ENCODE assay signal across 24 mouse cellular contexts in genomic region chr1:190869996-190870395, GRCm38 (mm10). TPM values are rescaled to one million over a fixed set of nuclear protein-coding genes. Genes with fewer than 3 reads are reported as not detected.
DNase-seq lines count a peak whose midpoint lies in the region; ATAC-seq and TF ChIP-seq lines count a peak whose summit lies in the region.
"Had no signal": no experiment of that assay in that cellular context is flagged by ENCODE, and none has a peak within 500 bp of the region (broad histone marks: within the 10 kb centered on the region; RNA-seq: fewer than 3 reads in every experiment).

No protein-coding gene starts in this region.

- H3K9me3 ChIP-seq in kidney, postnatal 0 days (replicated peaks; ENCODE audit: low read length) = no peaks in the 10 kb centered on the region
- no peaks in the 10 kb centered on the region for H3K9me3 ChIP-seq in liver, postnatal 0 days (ENCODE audit: low read length)
- H3K9me3 ChIP-seq: forebrain, embryonic 10.5 days; forebrain, embryonic 13.5 days; G1E; hindbrain, embryonic 10.5 days; hindbrain, embryonic 13.5 days had no signal

- no peak overlapping the region for H3K4me2 ChIP-seq in kidney, postnatal 0 days (ENCODE audit: low read length)
- H3K4me2 ChIP-seq in liver, postnatal 0 days (ENCODE audit: low read depth, low read length) = no peak overlapping the region
- H3K4me2 ChIP-seq: forebrain, embryonic 13.5 days; heart, embryonic 11.5 days; hindbrain, embryonic 13.5 days had no signal

- no peaks in the 10 kb centered on the region for H3K4me1 ChIP-seq in kidney, postnatal 0 days (replicated peaks; ENCODE audit: insufficient read depth, low read length)
- 0 out of 2 replicates have a peak, but pooled peaks cover 3% of the 10 kb centered on the region for H3K4me1 ChIP-seq in liver, postnatal 0 days (ENCODE audit: insufficient read depth)
- peaks cover 22% of the 10 kb centered on the region for H3K4me1 ChIP-seq in small intestine, adult 2 months (ENCODE audit: control insufficient read depth, insufficient read depth, insufficient read length, low read length)
- H3K4me1 ChIP-seq: forebrain, embryonic 10.5 days; forebrain, embryonic 13.5 days; hindbrain, embryonic 10.5 days had no signal

- no peak overlapping the region for H3K9ac ChIP-seq in kidney, postnatal 0 days (ENCODE audit: low read depth, low read length)
- H3K9ac ChIP-seq in liver, postnatal 0 days (replicated peaks) = no peak overlapping the region
- H3K9ac ChIP-seq: forebrain, embryonic 13.5 days; hindbrain, embryonic 13.5 days had no signal

- no peak for DNase-seq in kidney, postnatal 0 days (ENCODE audit: low spot score)
- DNase-seq in kidney, postnatal 10 days = no peak
- no peak for DNase-seq in liver, postnatal 0 days
- DNase-seq in liver = no peak
- no peak for DNase-seq in heart, postnatal 4 days
- DNase-seq: adrenal gland, postnatal 10 days; adrenal gland, postnatal 36 days; B cell, adult 2 months; cerebellum, adult 18-20 months; cerebellum, adult 9-10 months; cerebellum, postnatal 14 days; gastrocnemius, postnatal 10 days; heart, adult 2 months had no signal

- ATAC-seq in kidney, postnatal 0 days (replicated peaks; ENCODE audit: low FRiP score, low read depth) = peak; percentile 52; the same call in 1 of the 2 replicates
- peak; percentile 86 for ATAC-seq in liver, postnatal 0 days
- no peak for ATAC-seq in megakaryocyte progenitor cell, adult 5-6 weeks (replicated peaks; ENCODE audit: poor library complexity)
- ATAC-seq: forebrain, embryonic 13.5 days; forebrain, embryonic 16.5 days; Patski had no signal

- TF ChIP-seq CTCF in kidney, postnatal 0 days (IDR thresholded peaks at IDR 0.05; ENCODE audit: low read depth) = no peak
- TF ChIP-seq CTCF in liver, postnatal 0 days (IDR thresholded peaks at IDR 0.05; ENCODE audit: low read depth) = no peak
- TF ChIP-seq CTCF in small intestine, adult 2 months (IDR thresholded peaks at IDR 0.05; ENCODE audit: extremely low read depth, insufficient read length, insufficient replicate concordance, low read depth, low read length) = no peak

- no peak overlapping the region for H3K4me3 ChIP-seq in kidney, postnatal 0 days (replicated peaks; ENCODE audit: low read depth, low read length)
- H3K4me3 ChIP-seq in liver, postnatal 0 days (ENCODE audit: low read depth, low read length) = no peak overlapping the region
- no peak overlapping the region for H3K4me3 ChIP-seq in small intestine, adult 2 months (ENCODE audit: low read depth, low read length)
- H3K4me3 ChIP-seq: forebrain, embryonic 10.5 days; forebrain, embryonic 13.5 days; heart, adult 2 months; hindbrain, embryonic 10.5 days; hindbrain, embryonic 13.5 days had no signal

- H3K27me3 ChIP-seq in kidney, postnatal 0 days (ENCODE audit: insufficient read depth, low read length) = no peaks in the 10 kb centered on the region
- H3K27me3 ChIP-seq in liver, postnatal 0 days (ENCODE audit: insufficient read depth, low read length) = no peaks in the 10 kb centered on the region
- no peaks in the 10 kb centered on the region for H3K27me3 ChIP-seq in small intestine, adult 2 months (ENCODE audit: control insufficient read depth, insufficient read depth, low read length)
- H3K27me3 ChIP-seq: CH12.LX; forebrain, embryonic 13.5 days; hindbrain, embryonic 13.5 days; Patski had no signal

- TF ChIP-seq EP300 in liver, postnatal 0 days (IDR thresholded peaks at IDR 0.05; ENCODE audit: low read depth) = no peak

- H3K36me3 ChIP-seq in kidney, postnatal 0 days (ENCODE audit: insufficient read depth, low read length) = peaks cover 11% of the 10 kb centered on the region
- H3K36me3 ChIP-seq in liver, postnatal 0 days (replicated peaks; ENCODE audit: insufficient read depth, low read length) = peaks cover 14% of the 10 kb centered on the region
- peaks cover 6% of the 10 kb centered on the region; the same call in 1 of the 2 replicates for H3K36me3 ChIP-seq in small intestine, adult 2 months (ENCODE audit: control insufficient read depth, insufficient read depth, low read length)

- H3K27ac ChIP-seq in kidney, postnatal 0 days = peak overlapping the region; percentile 34
- H3K27ac ChIP-seq in liver, postnatal 0 days (ENCODE audit: low read depth) = peak overlapping the region; percentile 55
- H3K27ac ChIP-seq in small intestine, adult 2 months (ENCODE audit: insufficient read depth, low read depth, low read length) = peak overlapping the region; percentile 93
- H3K27ac ChIP-seq: forebrain, embryonic 10.5 days; forebrain, embryonic 13.5 days; heart, adult 2 months; hindbrain, embryonic 10.5 days; hindbrain, embryonic 13.5 days had no signal

- no peak for TF ChIP-seq POLR2A in small intestine, adult 2 months (IDR thresholded peaks at IDR 0.05; ENCODE audit: low read depth, low read length)

- WGBS in kidney, postnatal 0 days = 87% methylated on average over 4 of the region's 4 CpGs
- WGBS in liver, postnatal 0 days (ENCODE audit: insufficient replicate concordance) = 76% methylated on average over 4 of the region's 4 CpGs
- WGBS in small intestine, adult 2 months = 70% methylated on average over 4 of the region's 4 CpGs

RNA-seq across cellular contexts. Expression of gene Rps6kc1, which starts 41.6 kb away (rescaled TPM):
- polyA plus RNA-seq in kidney, postnatal 0 days (2015; fragmentation: Nextera tagmentation; extraction: Ambion mirVana) = 9.4 and 10.2 TPM in 2 replicates
- polyA plus RNA-seq in liver, postnatal 0 days (2015; fragmentation: Nextera tagmentation; extraction: Ambion mirVana) = 2.9 and 3.9 TPM in 2 replicates
- polyA plus RNA-seq in small intestine, adult 2 months (2012; rRNA removed) = 2.2 and 7.1 TPM in 2 replicates
- 10 to 100 TPM; 23.1 to 23.6 TPM for total RNA-seq in heart, postnatal 4 days (2021)
- total RNA-seq in megakaryocyte progenitor cell, adult 5-6 weeks (2015) = 6.9 and 7.2 TPM in 2 replicates
- total RNA-seq in megakaryocyte progenitor cell, adult 5-6 weeks (2017) = 8.7 and 10.4 TPM in 2 replicates

RNA-seq across cellular contexts. Expression of gene Angel2, which starts 54.9 kb away (rescaled TPM):
- 43.8 and 45.6 TPM in 2 replicates for polyA plus RNA-seq in kidney, postnatal 0 days (2015; fragmentation: Nextera tagmentation; extraction: Ambion mirVana)
- 13.3 and 15.8 TPM in 2 replicates for polyA plus RNA-seq in liver, postnatal 0 days (2015; fragmentation: Nextera tagmentation; extraction: Ambion mirVana)
- polyA plus RNA-seq in small intestine, adult 2 months (2012; rRNA removed) = 6.7 and 19.6 TPM in 2 replicates
- total RNA-seq in heart, postnatal 4 days (2021) = 10 to 100 TPM; 31.1 to 38.1 TPM
- 23.4 and 25.3 TPM in 2 replicates for total RNA-seq in megakaryocyte progenitor cell, adult 5-6 weeks (2015)
- 22.9 and 35.8 TPM in 2 replicates for total RNA-seq in megakaryocyte progenitor cell, adult 5-6 weeks (2017)

Comparison
In these comparisons a context has a peak if more than half of its experiments do, and no peak if none do; other contexts are left out.
1. H3K27ac ChIP-seq: peak in every context shown above with its lines; median percentile 93 in small intestine, adult 2 months; 55 in liver, postnatal 0 days; 34 in kidney, postnatal 0 days.